Mouse (Mus musculus) MEL (cell line): Measurements from ENCODE around the gene Cul1. TPM values are rescaled to one million over a fixed set of nuclear protein-coding genes. Genes with fewer than 3 reads are reported as not detected.

Experiments used
- DNase-seq: peaks from one replicate; pipeline ENCODE4 v3.0.0; 2011; ENCODE audit warnings: low read depth, low spot score
- H3K27ac ChIP-seq: 2 replicates; pipeline ENCODE4 v1.5.1; 2012; ENCODE audit warnings: low read depth, mild to moderate bottlenecking, control low read depth, low read length, moderate library complexity; ENCODE audit not compliant: control insufficient read depth
- H3K27me3 ChIP-seq, 2 experiments: fragments of 150-350 bp in 1 of 2; sonication (generic) in 1 of 2; 2 replicates each; pipeline ENCODE4 v1.6.1; 2012; ENCODE audit warnings: low read length in 2 of 2, mild to moderate bottlenecking in 2 of 2, improper control_type of control experiment in 1 of 2, moderate library complexity in 1 of 2; ENCODE audit not compliant: insufficient read depth in 2 of 2, control insufficient read depth in 1 of 2
- H3K36me3 ChIP-seq, 2 experiments: 2 replicates each; pipeline ENCODE4 v1.6.1; 2012 to 2014; ENCODE audit warnings: low read length in 2 of 2, improper control_type of control experiment in 1 of 2, inconsistent platforms in 1 of 2, mild to moderate bottlenecking in 1 of 2; ENCODE audit not compliant: insufficient read depth in 2 of 2, control insufficient read depth in 1 of 2
- H3K4me1 ChIP-seq, 2 experiments: fragments of 150-350 bp in 1 of 2; sonication (generic) in 1 of 2; 2 replicates each; pipeline ENCODE4 v1.6.1; 2012; ENCODE audit warnings: low read length in 2 of 2, improper control_type of control experiment in 1 of 2, mild to moderate bottlenecking in 1 of 2; ENCODE audit not compliant: insufficient read depth in 2 of 2, control insufficient read depth in 1 of 2
- H3K4me3 ChIP-seq, 2 experiments: fragments of 150-350 bp in 1 of 2; sonication (generic) in 1 of 2; 2 replicates each; pipeline ENCODE4 v1.5.1; 2012; ENCODE audit warnings: low read depth in 2 of 2, low read length in 2 of 2, mild to moderate bottlenecking in 2 of 2, moderate library complexity in 2 of 2, control low read depth in 1 of 2, improper control_type of control experiment in 1 of 2; ENCODE audit not compliant: control insufficient read depth in 1 of 2, insufficient read depth in 1 of 2
- H3K79me2 ChIP-seq: 2 replicates; pipeline ENCODE4 v1.6.1; 2012; ENCODE audit warnings: mild to moderate bottlenecking, low read length, moderate library complexity; ENCODE audit not compliant: control insufficient read depth, poor library complexity, insufficient read depth
- H3K9ac ChIP-seq: 2 replicates; pipeline ENCODE4 v1.6.1; 2012; ENCODE audit warnings: low read depth, mild to moderate bottlenecking, control low read depth, low read length, moderate library complexity; ENCODE audit not compliant: control insufficient read depth, poor library complexity, severe bottlenecking
- H3K9me3 ChIP-seq: fragments of 150-350 bp; sonication (generic); replicated peaks from 2 replicates; pipeline ENCODE4 v1.6.1; 2012; ENCODE audit warnings: mild to moderate bottlenecking, low read length, improper control_type of control experiment, moderate library complexity; ENCODE audit not compliant: insufficient read depth
- E2F4 ChIP-seq: IDR thresholded peaks from 2 replicates; pipeline ENCODE4 v1.6.1; 2011; ENCODE audit warnings: low read depth, low read length, improper control_type of control experiment, borderline replicate concordance
- ELF1 ChIP-seq: IDR thresholded peaks from 2 replicates; pipeline ENCODE4 v1.6.1; 2014; ENCODE audit warnings: low read depth, mild to moderate bottlenecking, inconsistent platforms, low read length, improper control_type of control experiment, moderate library complexity
- EP300 ChIP-seq, 2 experiments: IDR thresholded peaks; 2 replicates each; pipeline ENCODE4 v1.6.1; 2011; ENCODE audit warnings: improper control_type of control experiment in 2 of 2, low read length in 2 of 2, low read depth in 1 of 2, mild to moderate bottlenecking in 1 of 2
- ETS1 ChIP-seq: IDR thresholded peaks from 2 replicates; pipeline ENCODE4 v1.6.1; 2012; ENCODE audit warnings: low read depth, mild to moderate bottlenecking, inconsistent platforms, low read length, improper control_type of control experiment, moderate library complexity
- GABPA ChIP-seq: IDR thresholded peaks from 2 replicates; pipeline ENCODE4 v1.6.1; 2012; ENCODE audit warnings: low read depth, mild to moderate bottlenecking, inconsistent platforms, low read length, improper control_type of control experiment, moderate library complexity
- HCFC1 ChIP-seq: IDR thresholded peaks from 2 replicates; pipeline ENCODE4 v1.6.1; 2012; ENCODE audit warnings: low read depth, mild to moderate bottlenecking, inconsistent platforms, low read length, improper control_type of control experiment, moderate library complexity
- KAT2A ChIP-seq: conservative IDR thresholded peaks from 2 replicates; pipeline ENCODE4 v1.6.1; 2012; ENCODE audit warnings: low read depth, low read length, improper control_type of control experiment, inconsistent platforms
- MAFK ChIP-seq: IDR thresholded peaks from 2 replicates; pipeline ENCODE4 v1.6.1; 2011; ENCODE audit warnings: low read depth, mild to moderate bottlenecking, low read length, improper control_type of control experiment, borderline replicate concordance
- MAZ ChIP-seq: IDR thresholded peaks from 2 replicates; pipeline ENCODE4 v1.6.1; 2012; ENCODE audit warnings: low read depth, mild to moderate bottlenecking, inconsistent platforms, low read length, improper control_type of control experiment
- MEF2A ChIP-seq: IDR thresholded peaks from 2 replicates; pipeline ENCODE4 v1.6.1; 2014; ENCODE audit warnings: low read depth, mild to moderate bottlenecking, inconsistent platforms, low read length, improper control_type of control experiment; ENCODE audit not compliant: poor library complexity, insufficient replicate concordance, severe bottlenecking; ENCODE audit errors: extremely low read depth
- MYB ChIP-seq: IDR thresholded peaks from 2 replicates; pipeline ENCODE4 v1.6.1; 2011; ENCODE audit warnings: mild to moderate bottlenecking, low read depth, low read length, improper control_type of control experiment
- NELFE ChIP-seq: IDR thresholded peaks from 2 replicates; pipeline ENCODE4 v1.6.1; 2011; ENCODE audit warnings: low read depth, low read length, improper control_type of control experiment
- POLR2A ChIP-seq, 2 experiments: IDR thresholded peaks; 2 replicates each; pipeline ENCODE4 v1.6.1; 2011 to 2012; ENCODE audit warnings: low read length in 2 of 2, mild to moderate bottlenecking in 2 of 2, control low read depth in 1 of 2, improper control_type of control experiment in 1 of 2, low read depth in 1 of 2, moderate library complexity in 1 of 2; ENCODE audit not compliant: control insufficient read depth in 1 of 2, insufficient read depth in 1 of 2, poor library complexity in 1 of 2
- POLR2AphosphoS2 ChIP-seq: IDR thresholded peaks from 2 replicates; pipeline ENCODE4 v1.6.1; 2011; ENCODE audit warnings: low read length, improper control_type of control experiment
- RAD21 ChIP-seq: IDR thresholded peaks from 2 replicates; pipeline ENCODE4 v1.6.1; 2011; ENCODE audit warnings: mild to moderate bottlenecking, low read depth, low read length, improper control_type of control experiment
- RCOR1 ChIP-seq: IDR thresholded peaks from 2 replicates; pipeline ENCODE4 v1.6.1; 2012; ENCODE audit warnings: low read depth, mild to moderate bottlenecking, inconsistent platforms, low read length, improper control_type of control experiment
- SIN3A ChIP-seq: IDR thresholded peaks from 2 replicates; pipeline ENCODE4 v1.6.1; 2012; ENCODE audit warnings: low read length, improper control_type of control experiment, inconsistent platforms
- TAL1 ChIP-seq: IDR thresholded peaks from 2 replicates; pipeline ENCODE4 v1.6.1; 2012; ENCODE audit warnings: mild to moderate bottlenecking, inconsistent platforms, low read length, moderate library complexity, mixed read lengths
- TBP ChIP-seq: IDR thresholded peaks from 2 replicates; pipeline ENCODE4 v1.8.0; 2011; ENCODE audit warnings: low read depth, low read length, improper control_type of control experiment
- TCF12 ChIP-seq: IDR thresholded peaks from 2 replicates; pipeline ENCODE4 v1.6.1; 2014; ENCODE audit warnings: low read depth, mild to moderate bottlenecking, inconsistent platforms, low read length, improper control_type of control experiment, moderate library complexity
- UBTF ChIP-seq: IDR thresholded peaks from 2 replicates; pipeline ENCODE4 v1.6.1; 2012; ENCODE audit warnings: low read depth, mild to moderate bottlenecking, inconsistent platforms, low read length, improper control_type of control experiment, moderate library complexity, borderline replicate concordance; ENCODE audit not compliant: insufficient read depth
- USF1 ChIP-seq: IDR thresholded peaks from 2 replicates; pipeline ENCODE4 v1.6.1; 2014; ENCODE audit warnings: low read depth, mild to moderate bottlenecking, inconsistent platforms, low read length, improper control_type of control experiment, moderate library complexity
- USF2 ChIP-seq, 2 experiments: IDR thresholded peaks; 2 replicates each; pipeline ENCODE4 v1.6.1; 2011 to 2012; ENCODE audit warnings: improper control_type of control experiment in 2 of 2, low read length in 2 of 2, borderline replicate concordance in 1 of 2, inconsistent platforms in 1 of 2, low read depth in 1 of 2, mild to moderate bottlenecking in 1 of 2; ENCODE audit not compliant: insufficient read depth in 1 of 2
- ZMIZ1 ChIP-seq: IDR thresholded peaks from 2 replicates; pipeline ENCODE4 v1.6.1; 2012; ENCODE audit warnings: low read depth, mild to moderate bottlenecking, inconsistent platforms, low read length, improper control_type of control experiment, moderate library complexity
- ZNF384 ChIP-seq: IDR thresholded peaks from 2 replicates; pipeline ENCODE4 v1.6.1; 2012; ENCODE audit warnings: low read depth, mild to moderate bottlenecking, inconsistent platforms, low read length, improper control_type of control experiment
- polyA plus RNA-seq, 2 experiments: library from polyadenylated mRNA; stranded (reverse) in 1 of 2; unstranded in 1 of 2; fragments of >175 nt in 1 of 2; fragments of >200 nt in 1 of 2; gene quantifications; 2 replicates each; pipeline versions ENCODE4 v1.2.1 to v1.2.4; 2012; ENCODE audit warnings: low replicate concordance in 2 of 2, low read depth in 1 of 2; ENCODE audit not compliant: insufficient read length in 2 of 2, insufficient read depth in 1 of 2, missing spikeins in 1 of 2
- total RNA-seq: library from RNA; depleted of rRNA; stranded (reverse); fragments of 300-350 nt; gene quantifications from 2 replicates; pipeline ENCODE4 v1.2.3, GENCODE M21; 2012

The Cul1 gene
- total and polyA plus RNA-seq, 3 experiments = 40.4 to 58.4 TPM; not detected in 1

- no peak; the same call in 1 of the 2 replicates for TF ChIP-seq POLR2AphosphoS2
- no peak for TF ChIP-seq MAZ
- TF ChIP-seq TBP = no peak
- no peak for TF ChIP-seq USF1
- no peak for TF ChIP-seq HCFC1
- TF ChIP-seq GABPA = no peak
- no peak for TF ChIP-seq UBTF
- H3K36me3 ChIP-seq = peaks cover 0 to 11% of the 10 kb centered on the region in 2 experiments; a peak in 3 of 4 replicates
- no peak overlapping the region for H3K27ac ChIP-seq
- H3K79me2 ChIP-seq = no peaks in the 10 kb centered on the region
- no peaks in the 10 kb centered on the region for H3K4me1 ChIP-seq
- no peak for DNase-seq
- H3K9ac ChIP-seq = no peak overlapping the region
- no peaks in the 10 kb centered on the region for H3K9me3 ChIP-seq
- no peaks in the 10 kb centered on the region for H3K27me3 ChIP-seq
- H3K4me3 ChIP-seq = no peak overlapping the region
Observed at GRCm38 (mm10) chr6:47527129-47527528, 73.9 kb downstream of the Cul1 start.

GRCm38 (mm10) chr6:47527655-47528054, 74.5 kb downstream of the Cul1 start:
- H3K27ac ChIP-seq = no peak overlapping the region
- TF ChIP-seq POLR2A (IDR thresholded peaks at IDR 0.05; ENCODE audit: control insufficient read depth in 1 of 2, insufficient read depth in 1 of 2, low read depth in 1 of 2, low read length in 2 of 2, poor library complexity in 1 of 2) (no peak), ELF1 (no peak), RAD21 (no peak), RCOR1 (no peak), SIN3A (no peak)
- TF ChIP-seq, all 39 proteins: peak for 0
- DNase-seq = peak; percentile 34
- Histone ChIP-seq H3K9ac (no peak overlapping the region), H3K36me3 (peaks cover 0 to 11% of the 10 kb centered on the region in 2 experiments; a peak in 3 of 4 replicates), H3K4me3 (no peak overlapping the region), H3K9me3 (no peaks in the 10 kb centered on the region), H3K79me2 (no peaks in the 10 kb centered on the region), H3K27me3 (no peaks in the 10 kb centered on the region), H3K4me1 (no peaks in the 10 kb centered on the region)

- H3K9me3 ChIP-seq = no peaks in the 10 kb centered on the region
- TF ChIP-seq POLR2A (IDR thresholded peaks at IDR 0.05; ENCODE audit: control insufficient read depth in 1 of 2, insufficient read depth in 1 of 2, low read depth in 1 of 2, low read length in 2 of 2, poor library complexity in 1 of 2) (no peak), ZNF384 (no peak), TBP (no peak), RAD21 (no peak), MAZ (no peak), USF2 (IDR thresholded peaks at IDR 0.05; ENCODE audit: borderline replicate concordance in 1 of 2, insufficient read depth in 1 of 2, low read depth in 1 of 2, low read length in 2 of 2) (no peak), MYB (no peak), KAT2A (no peak), EP300 (IDR thresholded peaks at IDR 0.05; ENCODE audit: low read depth in 1 of 2, low read length in 2 of 2) (no peak), ETS1 (no peak), E2F4 (no peak), USF1 (no peak), NELFE (no peak), TAL1 (no peak), MEF2A (no peak), MAFK (no peak), ZMIZ1 (no peak), TCF12 (no peak)
- no peaks in the 10 kb centered on the region for H3K79me2 ChIP-seq
- peaks cover 1 to 8% of the 10 kb centered on the region in 2 experiments; a peak in 3 of 4 replicates for H3K36me3 ChIP-seq
- H3K27me3 ChIP-seq = no peaks in the 10 kb centered on the region
- no peak for DNase-seq
- no peak overlapping the region for H3K27ac ChIP-seq
- H3K4me1 ChIP-seq = no peaks in the 10 kb centered on the region
- no peak overlapping the region for H3K9ac ChIP-seq
- H3K4me3 ChIP-seq = no peak overlapping the region
Observed at GRCm38 (mm10) chr6:47532547-47532946, 79.3 kb downstream of the Cul1 start.
